Mouse (Mus musculus) natural killer cell, adult 2 months (primary cell): ENCODE measurements around the gene Map3k3.

ENCODE experiments used
- DNase-seq, 2 experiments: peaks; one replicate each; pipeline ENCODE4 v3.0.0; 2022; ENCODE audit warnings: low spot score in 2 of 2

Map3k3 gene

DNA sequence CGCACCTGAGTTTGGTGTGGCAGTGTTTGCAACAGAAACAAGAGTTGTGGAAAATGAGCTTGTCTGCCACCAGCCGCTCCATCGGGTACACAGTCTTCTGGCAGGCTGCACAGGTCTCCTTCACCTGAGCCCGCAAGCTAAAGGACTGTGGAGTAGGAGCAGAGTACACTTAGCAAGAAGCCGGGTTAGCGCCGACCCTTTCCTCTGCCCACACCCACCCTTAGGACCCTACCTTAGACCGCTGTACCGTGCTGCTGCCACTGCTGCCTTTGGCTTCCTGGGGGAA is 74.5 kb downstream of the Map3k3 start:
- no peak for DNase-seq

GRCm38 (mm10) chr11:106159216-106159920 is 75.0 kb downstream of the Map3k3 start:
- peak; percentile 89 to 91 for DNase-seq

- DNase-seq, result peak; percentile 65 to 73
Observed at GRCm38 (mm10) chr11:106159921-106160840, 75.8 kb downstream of the Map3k3 start.

GRCm38 (mm10) chr11:106160841-106161721 is 76.7 kb downstream of the Map3k3 start, which contains the start of the genes Gm10840 and Limd2:
Gm10840 (plus strand) TSS chr11:106160850.
Limd2 (minus strand) TSS chr11:106160860.
- DNase-seq, result peak; percentile 31 to 55

GRCm38 (mm10) chr11:106162237-106162636 is 77.8 kb downstream of the Map3k3 start:
- DNase-seq, result no peak

- DNase-seq, result no peak
Observed at GRCm38 (mm10) chr11:106163546-106163945, 79.1 kb downstream of the Map3k3 start.

GRCm38 (mm10) chr11:106164601-106165180 is 80.3 kb downstream of the Map3k3 start:
- no peak for DNase-seq

DNA sequence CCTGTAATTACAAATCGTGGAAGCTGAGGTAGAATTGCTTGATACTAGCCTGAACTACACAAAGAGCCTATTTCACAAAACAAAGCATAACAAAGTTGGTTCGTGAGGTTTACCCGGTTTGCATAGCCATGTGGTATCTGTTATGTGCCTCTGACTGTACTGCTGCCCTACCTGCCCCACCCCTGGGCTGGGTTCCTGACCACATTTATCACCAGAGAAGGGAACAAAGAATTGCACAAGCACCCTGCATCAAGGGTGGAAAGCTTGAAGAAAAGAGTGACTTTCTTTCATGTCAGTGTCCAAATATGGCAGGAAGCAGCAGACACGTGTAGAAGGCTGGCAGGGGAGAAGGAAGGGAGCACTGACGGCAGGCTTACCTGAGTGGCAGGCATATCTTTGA is 83.0 kb downstream of the Map3k3 start:
- DNase-seq, result peak; percentile 52 to 59

GRCm38 (mm10) chr11:106170807-106171206 is 86.4 kb downstream of the Map3k3 start:
- DNase-seq, result peak in 1 of 2 experiments; percentile 56

DNA sequence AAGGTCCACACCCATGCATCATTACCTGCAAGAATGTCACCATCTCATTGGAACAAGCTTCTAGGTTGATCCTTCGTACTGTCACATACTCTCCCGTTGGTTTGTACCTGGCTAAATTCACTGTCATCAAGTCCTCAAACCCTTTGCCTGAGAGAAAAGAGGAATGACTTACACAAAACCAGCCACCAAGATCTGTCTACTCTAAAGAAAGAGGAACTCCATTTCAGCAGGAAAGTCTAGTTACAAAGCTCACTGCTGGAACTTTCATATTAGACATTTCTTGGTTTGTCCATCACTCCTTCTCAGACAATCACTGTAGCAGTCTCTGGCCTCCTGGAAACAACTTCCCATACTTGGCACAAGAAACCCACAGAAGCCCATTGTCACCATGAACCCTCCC is 88.8 kb downstream of the Map3k3 start:
- DNase-seq, result no peak

DNA sequence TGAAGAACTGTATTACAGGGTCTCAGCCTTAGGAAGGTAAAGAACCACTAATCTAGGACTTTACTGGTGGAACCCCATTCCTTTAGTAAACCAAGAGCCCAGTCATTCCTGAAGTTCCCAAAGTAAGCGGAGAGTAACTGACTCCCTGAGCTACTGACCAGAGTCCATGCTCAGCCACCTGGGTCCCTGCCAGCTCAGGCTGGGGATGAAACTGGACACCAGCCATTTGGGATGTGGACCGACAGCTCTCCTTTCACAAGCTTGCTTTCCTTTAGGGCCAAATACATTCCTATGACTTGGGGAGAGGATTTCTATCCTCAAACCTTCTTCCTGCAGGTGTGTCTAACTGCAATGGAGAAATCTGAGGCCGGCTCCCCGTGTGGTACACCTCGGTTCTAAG is 90.0 kb downstream of the Map3k3 start:
- no peak for DNase-seq

- no peak for DNase-seq
Observed at GRCm38 (mm10) chr11:106175081-106175480, 90.7 kb downstream of the Map3k3 start.

DNA sequence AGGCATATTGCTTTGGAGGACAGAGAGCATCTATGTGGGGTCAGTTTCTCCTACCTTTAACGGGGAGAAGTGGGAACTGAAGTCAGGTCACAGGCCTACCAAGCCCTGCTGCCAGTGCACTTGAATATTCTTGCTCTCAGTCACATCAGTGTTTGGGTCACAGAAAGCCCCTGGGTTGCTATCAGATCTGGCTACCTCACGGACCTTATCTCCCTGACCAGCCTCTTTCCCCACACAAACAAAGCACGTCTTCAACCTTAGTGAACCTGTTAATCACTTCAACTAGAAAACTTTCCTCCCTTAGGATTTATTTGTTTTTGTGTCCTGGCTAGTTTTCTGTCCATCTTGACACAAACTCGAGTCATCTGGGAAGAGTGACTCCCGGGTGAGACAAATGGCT is 92.0 kb downstream of the Map3k3 start:
- DNase-seq, result no peak

- no peak for DNase-seq
Observed at GRCm38 (mm10) chr11:106178036-106178782, 93.8 kb downstream of the Map3k3 start.

GRCm38 (mm10) chr11:106179711-106180448 is 95.5 kb downstream of the Map3k3 start:
- DNase-seq, result no peak

DNA sequence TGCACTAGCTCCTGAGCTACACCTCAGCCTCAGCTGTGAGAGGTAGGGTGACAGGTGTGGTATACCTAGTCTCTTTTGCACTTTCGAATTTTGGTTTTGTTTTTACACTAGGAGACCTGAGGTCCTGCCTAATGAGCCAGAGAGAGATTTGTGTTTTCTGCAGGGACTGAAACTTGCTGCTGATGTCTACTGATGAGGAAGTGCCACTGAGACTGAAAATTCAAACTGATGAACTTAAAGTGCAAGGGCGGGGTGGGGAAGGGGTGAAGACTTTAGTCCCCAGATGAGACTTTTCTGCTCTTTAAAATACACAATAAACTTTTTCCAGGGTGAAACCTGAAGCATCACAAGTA is 96.0 kb downstream of the Map3k3 start:
- no peak for DNase-seq

DNA sequence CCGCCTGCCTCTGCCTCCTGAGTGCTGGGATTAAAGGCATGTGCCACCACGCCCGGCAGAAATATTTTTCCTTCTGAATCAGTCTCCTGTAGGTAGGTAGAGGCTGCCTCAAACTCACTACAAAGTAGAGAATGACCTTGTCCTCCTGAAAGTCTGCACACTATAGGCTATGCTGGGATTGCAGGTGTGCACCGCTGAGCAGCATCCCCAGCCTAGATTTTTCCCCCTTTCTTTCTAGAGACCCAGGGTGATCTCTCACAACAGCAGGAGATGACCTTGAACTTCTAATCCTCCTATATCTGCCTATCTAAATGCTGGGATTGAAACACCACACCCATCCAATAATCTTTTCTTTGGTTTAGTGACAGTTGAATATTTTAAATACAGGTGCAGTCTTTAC is 102.9 kb downstream of the Map3k3 start:
- no peak for DNase-seq

- DNase-seq, result no peak
Observed at GRCm38 (mm10) chr11:106191716-106192115, 107.3 kb downstream of the Map3k3 start.

- DNase-seq, result no peak
Observed at GRCm38 (mm10) chr11:106192241-106192640, 107.8 kb downstream of the Map3k3 start.

DNA sequence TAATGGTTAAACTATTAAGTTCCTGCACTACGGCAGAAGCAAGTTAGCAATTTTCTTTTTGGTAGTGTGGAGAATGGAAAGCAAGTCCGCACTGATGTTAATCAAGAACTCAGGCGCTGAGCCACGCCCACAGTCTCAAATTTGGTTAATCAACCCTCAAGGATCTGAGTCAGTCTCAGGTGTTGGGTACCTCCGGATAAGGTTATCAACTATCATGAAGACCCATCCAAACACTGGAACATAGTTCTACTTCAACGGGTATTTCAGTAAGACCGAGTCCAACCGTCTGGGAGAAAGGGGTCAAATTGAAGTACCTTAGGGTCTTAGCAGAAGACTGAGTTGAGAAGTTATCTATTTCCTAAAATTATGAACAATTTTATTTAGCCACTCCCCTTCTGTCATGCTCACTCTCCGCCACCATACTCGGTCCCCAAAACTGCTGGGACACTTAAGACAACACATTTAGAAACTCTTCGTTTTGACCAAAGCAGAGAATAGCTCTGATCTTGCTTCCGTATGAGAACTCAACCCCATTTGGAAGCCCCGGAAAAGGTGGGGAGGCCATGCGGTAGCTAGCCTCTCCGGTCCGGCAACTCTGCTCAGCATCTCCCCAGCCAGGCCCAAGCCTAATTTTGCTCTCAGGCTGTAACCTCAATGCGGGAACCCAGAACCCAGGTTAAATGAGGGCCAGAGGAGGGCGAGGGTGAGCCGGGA is 108.4 kb downstream of the Map3k3 start:
- peak in 1 of 2 experiments; percentile 28 for DNase-seq
